ENCODE assay signal across 8 mouse cellular contexts in the genomic region with DNA sequence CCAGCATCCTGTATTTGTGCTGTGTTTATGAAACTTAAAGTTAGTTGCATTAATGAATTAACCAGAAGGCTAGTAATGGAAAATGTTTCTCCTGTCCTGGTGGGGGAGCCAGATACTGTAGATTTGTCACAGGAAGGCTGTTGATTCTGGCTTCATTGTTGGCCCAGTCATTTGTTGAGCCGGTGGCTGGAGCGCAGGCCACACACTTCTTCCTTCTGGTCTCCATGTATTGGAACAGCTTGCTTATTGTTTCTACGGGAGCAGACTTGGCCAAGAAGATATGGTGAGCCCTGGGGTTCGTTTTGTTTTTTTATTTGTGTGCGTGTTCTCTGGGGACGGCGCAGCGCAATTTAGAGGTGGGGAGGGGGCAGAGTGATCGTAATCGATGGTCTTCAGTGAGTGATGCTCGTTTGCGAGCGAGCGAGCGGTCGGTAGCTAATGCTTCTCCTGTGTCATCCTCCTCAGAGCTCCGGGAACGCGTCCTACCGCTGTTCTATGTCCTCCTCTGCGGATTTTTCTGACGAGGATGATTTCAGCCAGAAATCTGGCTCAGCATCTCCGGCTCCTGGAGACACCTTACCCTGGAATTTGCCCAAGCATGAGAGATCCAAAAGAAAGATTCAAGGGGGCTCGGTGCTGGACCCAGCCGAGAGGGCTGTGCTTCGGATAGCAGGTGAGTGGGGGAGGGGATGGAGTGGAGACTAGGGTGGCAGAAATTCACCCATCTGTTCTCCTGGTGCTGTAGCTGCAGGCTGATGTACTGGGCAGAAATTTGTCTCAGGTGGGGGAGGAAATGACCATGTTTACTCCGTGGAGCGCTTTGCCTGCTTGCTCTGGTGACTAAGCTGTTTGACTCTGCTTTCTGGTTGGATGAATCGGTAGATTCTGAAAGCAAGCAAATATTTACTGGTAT.
A peak's percentile ranks its signal among the peaks of the same experiment; 100 is the strongest.
DNase-seq lines count a peak whose midpoint lies in the region; ATAC-seq and TF ChIP-seq lines count a peak whose summit lies in the region.

No protein-coding gene starts in this region.

- peak overlapping the region; percentile 89 for H3K4me2 ChIP-seq in heart, embryonic 15.5 days
- peak overlapping the region; percentile 89 for H3K4me2 ChIP-seq in kidney, postnatal 0 days (ENCODE audit: low read length)
- peak overlapping the region; percentile 74 for H3K4me2 ChIP-seq in liver, embryonic 11.5 days
- peak overlapping the region; percentile 60 for H3K4me2 ChIP-seq in myocyte (ENCODE audit: low read depth)

- H3K9me3 ChIP-seq in forebrain, embryonic 10.5 days, result no peaks in the 10 kb centered on the region
- no peaks in the 10 kb centered on the region for H3K9me3 ChIP-seq in heart, embryonic 15.5 days (replicated peaks)
- no peaks in the 10 kb centered on the region for H3K9me3 ChIP-seq in kidney, postnatal 0 days (replicated peaks; ENCODE audit: low read length)
- no peaks in the 10 kb centered on the region for H3K9me3 ChIP-seq in liver, embryonic 11.5 days (ENCODE audit: control insufficient read depth, low read length)

- H3K4me1 ChIP-seq in bone marrow macrophage, adult 2 months (ENCODE audit: control insufficient read depth, insufficient read depth, low read length), result peaks cover 23% of the 10 kb centered on the region
- peaks cover 50% of the 10 kb centered on the region for H3K4me1 ChIP-seq in forebrain, embryonic 10.5 days
- peaks cover 21% of the 10 kb centered on the region for H3K4me1 ChIP-seq in heart, embryonic 15.5 days (replicated peaks)
- H3K4me1 ChIP-seq in kidney, postnatal 0 days (replicated peaks; ENCODE audit: insufficient read depth, low read length), result 0 out of 2 replicates have a peak, but pooled peaks cover 7% of the 10 kb centered on the region
- peaks cover 7% of the 10 kb centered on the region for H3K4me1 ChIP-seq in liver, embryonic 11.5 days (replicated peaks; ENCODE audit: control insufficient read depth, insufficient read depth, low read length)

- ATAC-seq in heart, embryonic 15.5 days (replicated peaks; ENCODE audit: insufficient number of reproducible peaks, insufficient read depth, low FRiP score, low read depth), result peak; percentile 71
- peak; percentile 84 for ATAC-seq in kidney, postnatal 0 days (replicated peaks; ENCODE audit: low FRiP score, low read depth)
- ATAC-seq in liver, embryonic 11.5 days (replicated peaks; ENCODE audit: low FRiP score), result peak; percentile 61; the same call in 1 of the 2 replicates

- peaks cover 23% of the 10 kb centered on the region for H3K27me3 ChIP-seq in forebrain, embryonic 10.5 days (ENCODE audit: poor library complexity, severe bottlenecking)
- H3K27me3 ChIP-seq in heart, embryonic 15.5 days, result no peaks in the 10 kb centered on the region
- no peaks in the 10 kb centered on the region for H3K27me3 ChIP-seq in kidney, postnatal 0 days (ENCODE audit: insufficient read depth, low read length)
- peaks cover 3% of the 10 kb centered on the region; the same call in 1 of the 2 replicates for H3K27me3 ChIP-seq in liver, embryonic 11.5 days (replicated peaks; ENCODE audit: control insufficient read depth, insufficient read depth, low read length)
- H3K27me3 ChIP-seq in myocyte (ENCODE audit: control insufficient read depth, insufficient read depth, insufficient read length), result no peaks in the 10 kb centered on the region

- no peak overlapping the region for H3K27ac ChIP-seq in bone marrow macrophage, adult 2 months (ENCODE audit: insufficient read depth, low read depth, low read length)
- H3K27ac ChIP-seq in forebrain, embryonic 10.5 days, result peak overlapping the region; percentile 85
- peak overlapping the region; percentile 60 for H3K27ac ChIP-seq in heart, embryonic 15.5 days
- H3K27ac ChIP-seq in kidney, postnatal 0 days, result peak overlapping the region; percentile 19
- no peak overlapping the region for H3K27ac ChIP-seq in liver, embryonic 11.5 days (ENCODE audit: low read depth, low read length)

- under 1% methylated on average over 29 of the region's 29 CpGs for whole genome bisulfite sequencing in forebrain, embryonic 10.5 days
- WGBS in heart, embryonic 15.5 days, result 2% methylated on average over 29 of the region's 29 CpGs
- 1% methylated on average over 29 of the region's 29 CpGs for WGBS in kidney, postnatal 0 days
- 2% methylated on average over 29 of the region's 29 CpGs for WGBS in liver, embryonic 11.5 days

- peak; percentile 50 for DNase-seq in CD4-positive helper T cell, adult 2 months (ENCODE audit: low read depth, low spot score)
- DNase-seq in forebrain, embryonic 10.5 days (ENCODE audit: extremely low spot score, low spot score), result peak; percentile 69
- DNase-seq in kidney, postnatal 0 days (ENCODE audit: low spot score), result peak; percentile 96
- peak; percentile 46 for DNase-seq in liver, embryonic 11.5 days (ENCODE audit: low spot score)
- peak; percentile 73 for DNase-seq in telencephalon, adult 2 months (ENCODE audit: low read depth, low spot score)

- peaks cover 11% of the 10 kb centered on the region for H3K79me2 ChIP-seq in myocyte (ENCODE audit: control insufficient read depth, insufficient read depth)

- TF ChIP-seq POLR2A in bone marrow macrophage, adult 2 months (IDR thresholded peaks at IDR 0.05; ENCODE audit: borderline replicate concordance, low read depth, low read length), result no peak
- TF ChIP-seq POLR2A in myocyte (IDR thresholded peaks at IDR 0.05; ENCODE audit: insufficient read length, low read depth), result no peak

- H3K4me3 ChIP-seq in bone marrow macrophage, adult 2 months (ENCODE audit: insufficient read depth, low read length), result peak overlapping the region; percentile 36
- peak overlapping the region; percentile 64 for H3K4me3 ChIP-seq in forebrain, embryonic 10.5 days
- H3K4me3 ChIP-seq in heart, embryonic 15.5 days, result peak overlapping the region; percentile 60
- peak overlapping the region; percentile 49 for H3K4me3 ChIP-seq in kidney, postnatal 0 days (replicated peaks; ENCODE audit: low read depth, low read length)
- peak overlapping the region; percentile 42 for H3K4me3 ChIP-seq in liver, embryonic 11.5 days (ENCODE audit: low read depth, low read length)
- peak overlapping the region; percentile 17 for H3K4me3 ChIP-seq in myocyte

- H3K36me3 ChIP-seq in forebrain, embryonic 10.5 days (replicated peaks), result no peaks in the 10 kb centered on the region
- H3K36me3 ChIP-seq in heart, embryonic 15.5 days, result no peaks in the 10 kb centered on the region
- H3K36me3 ChIP-seq in kidney, postnatal 0 days (ENCODE audit: insufficient read depth, low read length), result no peaks in the 10 kb centered on the region
- H3K36me3 ChIP-seq in liver, embryonic 11.5 days (ENCODE audit: control insufficient read depth, insufficient read depth, low read length), result no peaks in the 10 kb centered on the region
- no peaks in the 10 kb centered on the region for H3K36me3 ChIP-seq in myocyte (ENCODE audit: control insufficient read depth, insufficient read depth)

- peak overlapping the region; percentile 60 for H3K9ac ChIP-seq in heart, embryonic 15.5 days
- H3K9ac ChIP-seq in kidney, postnatal 0 days (ENCODE audit: low read depth, low read length), result peak overlapping the region; percentile 50; the same call in 1 of the 2 replicates
- peak overlapping the region; percentile 13; the same call in 1 of the 2 replicates for H3K9ac ChIP-seq in liver, embryonic 11.5 days (ENCODE audit: low read depth, low read length)

- TF ChIP-seq CTCF in bone marrow macrophage, adult 2 months (IDR thresholded peaks at IDR 0.05; ENCODE audit: low read depth, low read length), result 0 out of 2 replicates have a peak, but pooled peaks have one; percentile 32
- TF ChIP-seq CTCF in kidney, postnatal 0 days (IDR thresholded peaks at IDR 0.05; ENCODE audit: low read depth), result peak; percentile 78

- no peak overlapping the region for H3ac ChIP-seq in myocyte (ENCODE audit: control insufficient read depth, insufficient read length)

TF ChIP-seq in myocyte, 11 proteins besides CTCF, POLR2A, EP300 and RAD21:
- TF ChIP-seq MAX (IDR thresholded peaks at IDR 0.05; ENCODE audit: low read depth) (no peak), MYOG (IDR thresholded peaks at IDR 0.05; ENCODE audit: control insufficient read depth in 1 of 3, insufficient read depth in 1 of 3, insufficient read length in 2 of 3, low read depth in 2 of 3) (no peak), REST (IDR thresholded peaks at IDR 0.05; ENCODE audit: insufficient read depth, insufficient read length) (no peak), TCF12 (IDR thresholded peaks at IDR 0.05; ENCODE audit: insufficient read depth, poor library complexity, severe bottlenecking) (no peak)

Comparison
In these comparisons a context has a peak if more than half of its experiments do, and no peak if none do; other contexts are left out.
1. DNase-seq: peak in every context shown above with its lines; median percentile 96 in kidney, postnatal 0 days; 73 in telencephalon, adult 2 months; 69 in forebrain, embryonic 10.5 days; 50 in CD4-positive helper T cell, adult 2 months; 46 in liver, embryonic 11.5 days.
2. H3K27ac ChIP-seq: peak in forebrain, embryonic 10.5 days (single experiment), heart, embryonic 15.5 days (single experiment) and kidney, postnatal 0 days (single experiment); none in bone marrow macrophage, adult 2 months (single experiment) and liver, embryonic 11.5 days (single experiment).
3. Peak in every context shown above with its lines, with median percentiles within 50 percentile points of each other: H3K4me3 ChIP-seq, ATAC-seq, H3K4me2 ChIP-seq and H3K9ac ChIP-seq.